Mouse (Mus musculus): ENCODE results near the gene Dnajc16.

DNA sequence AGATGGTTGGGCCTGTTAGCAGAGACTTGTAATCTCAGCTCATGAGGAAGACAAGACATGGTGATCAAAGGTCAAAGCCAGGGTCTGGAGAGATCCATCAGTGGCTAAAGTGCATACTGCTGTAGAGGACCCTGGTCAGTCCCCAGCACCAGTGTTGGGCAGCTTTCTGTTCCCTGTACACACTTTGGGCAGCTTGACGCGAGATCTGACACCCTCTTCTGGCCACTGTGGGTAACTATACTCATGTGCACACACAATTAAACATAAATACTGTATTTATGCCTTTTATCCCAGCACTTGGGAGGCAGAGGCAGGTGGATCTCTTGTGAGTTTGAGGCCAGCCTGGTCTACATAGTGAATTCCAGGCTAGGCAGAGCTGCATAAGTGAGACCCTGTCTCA lies 20.2 kb upstream of the Dnajc16 start:
- TF ChIP-seq POLR2A (IDR thresholded peaks at IDR 0.05; ENCODE audit: borderline replicate concordance, insufficient read depth, low read length) (no peak), CTCF (IDR thresholded peaks at IDR 0.05; ENCODE audit: borderline replicate concordance, insufficient read depth, low read depth, low read length) (no peak)
